Mouse (Mus musculus) thymus, adult 2 months (tissue): ENCODE measurements around the gene Rbm25. TPM values are rescaled to one million over a fixed set of nuclear protein-coding genes. Genes with fewer than 3 reads are reported as not detected.

Source experiments
- DNase-seq: peaks from one replicate; pipeline ENCODE4 v3.0.0; 2021
- H3K27ac ChIP-seq: fragments of 200-500 bp; 2 replicates; pipeline ENCODE4 v1.5.1; 2012; ENCODE audit warnings: low read length, control low read depth; ENCODE audit not compliant: control insufficient read depth, insufficient read depth
- H3K27me3 ChIP-seq: fragments of 200-500 bp; 2 replicates; pipeline ENCODE4 v1.6.1; 2012; ENCODE audit warnings: mild to moderate bottlenecking, low read length, moderate library complexity, mixed read lengths; ENCODE audit not compliant: control insufficient read depth, insufficient read depth
- H3K36me3 ChIP-seq: fragments of 200-500 bp; 2 replicates; pipeline ENCODE4 v1.6.1; 2012; ENCODE audit warnings: mild to moderate bottlenecking, low read length, moderate library complexity; ENCODE audit not compliant: control insufficient read depth, insufficient read depth
- H3K4me1 ChIP-seq: fragments of 200-500 bp; replicated peaks from 2 replicates; pipeline ENCODE4 v1.6.1; 2012; ENCODE audit warnings: low read length; ENCODE audit not compliant: control insufficient read depth, insufficient read depth
- H3K4me3 ChIP-seq: fragments of 200-500 bp; 2 replicates; pipeline ENCODE4 v1.5.1; 2012; ENCODE audit warnings: mild to moderate bottlenecking, low read length, control low read depth, moderate library complexity; ENCODE audit not compliant: control insufficient read depth, insufficient read depth
- CTCF ChIP-seq: fragments of 200-500 bp; IDR thresholded peaks from 2 replicates; pipeline ENCODE4 v1.5.1; 2012; ENCODE audit warnings: mild to moderate bottlenecking, control low read depth, low read length, moderate library complexity, borderline replicate concordance; ENCODE audit not compliant: control insufficient read depth, poor library complexity, insufficient read depth; ENCODE audit errors: extremely low read depth
- POLR2A ChIP-seq: fragments of 200-500 bp; IDR thresholded peaks from 2 replicates; pipeline ENCODE4 v1.6.1; 2012; ENCODE audit warnings: mild to moderate bottlenecking, low read length, control low read depth, moderate library complexity; ENCODE audit not compliant: control insufficient read depth, poor library complexity, insufficient read depth; ENCODE audit errors: extremely low read depth
- WGBS: fragments of 180-500 bp; shearing (Covaris S2); methylation state at CpG from one replicate; pipeline ENCODE4 v1.1.7; 2018; 5-methylcytosine and 5-hydroxymethylcytosine counted together
- polyA plus RNA-seq: library from polyadenylated mRNA; depleted of rRNA; stranded (reverse); fragments of >200 nt; gene quantifications from 2 replicates; pipeline ENCODE4 v1.2.3, GENCODE M21; 2012

Rbm25 gene
- polyA plus RNA-seq, 1 experiment: 49.2 TPM

DNA sequence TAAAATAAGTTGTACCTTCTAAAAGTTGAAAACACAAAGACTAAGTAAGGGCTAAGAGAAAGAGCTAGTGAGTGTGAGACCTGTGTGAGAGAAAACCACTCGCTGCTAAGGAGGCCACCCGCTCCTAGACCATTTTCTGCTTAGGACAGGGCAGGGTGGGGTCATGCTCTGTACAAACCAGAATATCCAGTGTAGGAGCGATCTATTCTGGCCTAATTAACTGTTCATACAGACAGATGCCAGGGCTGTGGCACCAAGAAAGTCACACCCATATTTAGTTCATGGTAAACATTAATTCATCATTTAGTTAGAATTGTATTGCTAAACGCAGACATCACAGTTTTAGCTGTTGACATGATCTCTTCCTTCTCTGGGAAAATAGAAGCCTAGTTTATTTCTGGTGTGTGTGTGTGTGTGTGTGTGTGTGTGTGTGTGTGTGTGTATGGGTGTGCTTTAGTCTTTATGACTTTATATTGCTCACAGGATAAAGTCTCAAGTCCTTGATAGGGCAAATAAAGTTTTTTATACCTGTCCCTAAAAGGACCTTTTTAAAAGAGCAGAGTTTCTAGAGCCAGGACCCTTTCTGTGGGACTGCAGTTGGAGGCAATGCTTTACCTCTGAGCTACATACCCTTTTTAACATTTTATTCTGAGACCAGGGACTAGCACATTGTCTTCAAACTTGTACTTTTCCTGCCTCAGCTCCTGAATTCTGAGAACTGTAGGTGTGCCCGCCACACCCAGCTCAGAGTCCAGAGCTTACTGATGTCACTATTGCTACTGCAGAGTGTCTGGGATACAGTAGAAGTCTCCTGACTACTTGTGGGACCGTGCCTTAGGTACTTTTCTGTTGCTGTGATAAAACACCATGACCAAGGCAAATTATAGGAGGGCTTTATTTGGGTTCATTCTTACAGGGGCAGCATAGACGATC is 77.4 kb downstream of the Rbm25 start:
- Histone ChIP-seq H3K27ac (no peak overlapping the region), H3K27me3 (no peaks in the 10 kb centered on the region), H3K36me3 (peaks cover 15% of the 10 kb centered on the region), H3K4me3 (no peak overlapping the region), H3K4me1 (no peaks in the 10 kb centered on the region)
- DNase-seq: no peak
- TF ChIP-seq CTCF: no peak
- TF ChIP-seq POLR2A: no peak
- 96% methylated on average over 7 of the region's 7 CpGs for WGBS

GRCm38 (mm10) chr12:83709934-83710333 is 78.9 kb downstream of the Rbm25 start:
- H3K27me3 ChIP-seq: no peaks in the 10 kb centered on the region
- WGBS: 94% methylated on average over 2 of the region's 2 CpGs
- no peak for TF ChIP-seq CTCF
- TF ChIP-seq POLR2A: no peak
- no peaks in the 10 kb centered on the region for H3K4me1 ChIP-seq
- no peak for DNase-seq
- peaks cover 26% of the 10 kb centered on the region for H3K36me3 ChIP-seq
- no peak overlapping the region for H3K27ac ChIP-seq
- no peak overlapping the region for H3K4me3 ChIP-seq

GRCm38 (mm10) chr12:83713749-83714148 is 82.7 kb downstream of the Rbm25 start:
- Histone ChIP-seq H3K4me3 (no peak overlapping the region), H3K4me1 (no peaks in the 10 kb centered on the region), H3K36me3 (peaks cover 57% of the 10 kb centered on the region), H3K27ac (no peak overlapping the region), H3K27me3 (no peaks in the 10 kb centered on the region)
- 55% methylated on average over 2 of the region's 2 CpGs for WGBS
- TF ChIP-seq CTCF (no peak), POLR2A (no peak)
- DNase-seq: peak; percentile 40

DNA sequence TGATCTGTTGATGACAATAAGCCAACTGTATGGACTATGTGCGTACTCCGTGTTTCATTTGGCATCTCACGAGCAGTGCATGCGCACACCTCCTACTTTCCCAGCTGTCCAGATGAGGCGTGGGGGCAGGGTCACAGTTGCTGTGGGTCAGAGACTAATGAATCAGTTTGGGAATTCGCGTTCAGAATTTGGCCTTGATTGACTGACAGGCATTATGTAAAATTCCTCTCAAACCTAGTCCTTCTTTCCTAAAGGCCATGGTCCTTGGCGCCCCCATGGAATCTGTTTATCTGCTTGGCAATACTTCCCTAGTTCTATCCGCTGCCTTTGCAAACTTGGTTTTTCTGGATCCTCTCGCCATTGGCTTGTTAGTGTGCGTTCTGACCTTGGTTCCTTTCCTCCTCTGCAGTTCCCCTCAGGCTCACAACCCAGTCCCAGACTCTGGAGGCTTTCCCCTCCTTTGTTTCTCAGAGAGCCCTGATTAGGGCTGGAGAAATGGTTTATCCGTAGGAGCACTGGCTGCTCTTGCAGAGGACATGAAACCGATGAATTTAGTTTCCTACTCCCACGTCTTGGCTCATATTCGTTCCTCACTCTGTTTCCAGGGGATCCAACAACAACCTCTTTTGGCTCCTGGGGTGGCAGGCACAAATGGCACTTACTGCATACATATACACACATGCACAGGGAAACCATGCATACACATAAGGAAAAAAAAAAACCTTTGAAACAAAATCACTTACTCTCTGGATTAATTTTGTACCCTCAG is 85.6 kb downstream of the Rbm25 start:
- 95% methylated on average over 15 of the region's 15 CpGs for WGBS
- TF ChIP-seq CTCF (no peak), POLR2A (no peak)
- Histone ChIP-seq H3K4me1 (no peaks in the 10 kb centered on the region), H3K36me3 (peaks cover 72% of the 10 kb centered on the region), H3K27ac (no peak overlapping the region), H3K27me3 (no peaks in the 10 kb centered on the region), H3K4me3 (no peak overlapping the region)
- DNase-seq: no peak

DNA sequence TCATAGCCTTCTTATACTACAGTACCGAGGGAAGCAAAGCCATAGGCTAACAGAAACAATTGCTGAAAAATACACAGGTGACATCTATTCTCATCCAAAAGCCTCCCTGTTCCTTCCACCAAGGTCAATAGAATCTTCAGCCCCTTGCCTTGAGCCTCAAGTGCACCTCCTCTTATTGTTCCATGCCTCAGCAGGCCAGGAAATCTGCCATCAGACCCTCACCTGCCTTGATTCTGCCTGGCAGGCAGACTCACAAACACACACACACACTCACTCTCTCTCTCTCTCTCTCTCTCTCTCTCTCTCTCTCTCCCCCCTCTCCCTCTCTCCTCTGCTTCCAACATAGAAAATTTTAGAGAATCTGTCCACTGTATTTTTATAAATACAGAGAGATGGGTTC is 88.4 kb downstream of the Rbm25 start:
- no peak overlapping the region for H3K4me3 ChIP-seq
- no peak overlapping the region for H3K27ac ChIP-seq
- no peak for DNase-seq
- 93% methylated on average over 1 of the region's 1 CpGs for WGBS
- H3K27me3 ChIP-seq: no peaks in the 10 kb centered on the region; the same call in 1 of the 2 replicates
- TF ChIP-seq CTCF (no peak), POLR2A (no peak)
- H3K4me1 ChIP-seq: no peaks in the 10 kb centered on the region
- peaks cover 68% of the 10 kb centered on the region for H3K36me3 ChIP-seq

- no peaks in the 10 kb centered on the region for H3K4me1 ChIP-seq
- peaks cover 67% of the 10 kb centered on the region for H3K36me3 ChIP-seq
- no peak for TF ChIP-seq POLR2A
- TF ChIP-seq CTCF: no peak
- no peak overlapping the region for H3K4me3 ChIP-seq
- H3K27me3 ChIP-seq: no peaks in the 10 kb centered on the region; the same call in 1 of the 2 replicates
- no peak overlapping the region for H3K27ac ChIP-seq
- no peak for DNase-seq
- WGBS: 95% methylated on average over 6 of the region's 6 CpGs
These were observed 90.2 kb downstream of the Rbm25 start for GRCm38 (mm10) chr12:83721281-83721680.
